Mouse (Mus musculus): Measurements from ENCODE around the gene Cyp1a2.

DNA sequence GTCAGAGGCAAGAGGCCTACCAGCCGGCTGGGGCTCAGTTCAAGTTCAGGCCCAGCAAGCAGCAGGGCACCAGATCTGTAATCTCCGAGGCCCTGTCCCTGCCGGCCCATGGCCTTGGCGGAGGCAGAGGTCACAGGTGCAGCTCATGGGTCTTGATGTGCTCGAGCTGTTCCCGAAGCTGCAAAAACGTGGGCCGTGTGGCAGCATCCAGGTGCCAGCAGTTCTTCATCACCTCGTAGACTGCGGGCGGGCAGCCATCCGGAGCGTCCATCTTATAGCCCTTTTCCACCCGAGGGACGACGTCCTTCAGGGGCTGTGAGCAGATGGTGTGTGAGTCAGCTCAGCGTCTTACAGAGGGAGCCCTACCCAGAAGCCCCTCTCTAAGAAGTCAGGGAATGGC, 56.3 kb downstream of the Cyp1a2 start:
- TF ChIP-seq MAX (IDR thresholded peaks at IDR 0.05; ENCODE audit: low read depth), result no peak
- TF ChIP-seq MYOG (IDR thresholded peaks at IDR 0.05; ENCODE audit: control insufficient read depth in 1 of 3, insufficient read depth in 1 of 3, insufficient read length in 2 of 3, low read depth in 2 of 3), result no peak
- TF ChIP-seq POLR2A (IDR thresholded peaks at IDR 0.05; ENCODE audit: insufficient read length, low read depth), result no peak
- TF ChIP-seq MYOD1 (IDR thresholded peaks at IDR 0.05; ENCODE audit: control insufficient read depth in 1 of 3, insufficient read length in 2 of 3, low read depth in 2 of 3), result no peak
- TF ChIP-seq POLR2AphosphoS2 (IDR thresholded peaks at IDR 0.05; ENCODE audit: insufficient read length, low read depth), result no peak
- TF ChIP-seq SRF (IDR thresholded peaks at IDR 0.05; ENCODE audit: control insufficient read depth, insufficient read length, low read depth), result no peak
- TF ChIP-seq E2F4 (IDR thresholded peaks at IDR 0.05; ENCODE audit: insufficient read depth), result no peak
- no peak for TF ChIP-seq USF1 (IDR thresholded peaks at IDR 0.05; ENCODE audit: low read depth)
- no peak for TF ChIP-seq TCF12 (IDR thresholded peaks at IDR 0.05; ENCODE audit: insufficient read depth, poor library complexity, severe bottlenecking)
